Comparison of ENCODE assay signal across 15 mouse cellular contexts in the genomic region with DNA sequence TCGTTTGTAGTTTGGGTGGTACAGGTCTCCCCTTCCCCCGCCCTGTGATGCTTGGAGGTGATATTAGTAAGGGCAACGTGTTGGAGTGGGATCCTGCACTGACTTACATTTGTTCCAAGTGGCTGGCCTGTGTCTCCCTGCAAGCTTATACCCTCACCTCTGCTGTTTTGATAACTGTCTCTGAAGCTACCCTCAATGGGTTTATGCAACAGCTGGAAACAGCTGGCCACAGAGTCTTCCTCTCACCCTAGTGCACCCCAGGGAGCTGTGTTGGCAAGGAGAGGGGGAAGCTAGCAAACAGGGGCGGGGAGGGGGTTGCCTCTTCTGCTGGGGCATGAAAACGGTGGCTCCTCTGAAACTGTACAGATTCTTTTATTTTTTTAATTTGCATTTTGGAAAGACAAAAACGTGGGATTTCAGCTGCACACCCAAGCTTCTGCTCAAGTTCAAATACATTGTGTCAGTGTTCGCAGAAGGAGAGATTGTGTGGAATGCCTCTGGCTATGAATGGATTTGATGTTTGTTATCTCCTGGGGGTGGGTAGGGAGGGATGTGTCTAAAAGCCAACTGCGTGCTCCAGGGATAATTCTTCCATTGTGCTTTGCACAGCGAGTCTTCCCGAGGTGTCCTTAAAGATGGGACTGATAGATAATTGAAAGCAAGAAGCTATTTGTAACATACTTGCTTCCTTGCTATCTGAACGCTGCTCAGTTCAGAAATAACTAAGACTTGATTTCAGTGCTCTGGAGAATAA.
A peak's percentile ranks its signal among the peaks of the same experiment; 100 is the strongest.
DNase-seq lines count a peak whose midpoint lies in the region; ATAC-seq lines count a peak whose summit lies in the region.
"Had no signal": no experiment of that assay in that cellular context is flagged by ENCODE, and none has a peak within 500 bp of the region (broad histone marks: within the 10 kb centered on the region; RNA-seq: fewer than 3 reads in every experiment).

No protein-coding gene starts in this region.

- no peaks in the 10 kb centered on the region for H3K9me3 ChIP-seq in heart, embryonic 12.5 days (replicated peaks)
- H3K9me3 ChIP-seq in kidney, embryonic 15.5 days (replicated peaks) = no peaks in the 10 kb centered on the region
- H3K9me3 ChIP-seq in forebrain, embryonic 15.5 days = no peaks in the 10 kb centered on the region
- H3K9me3 ChIP-seq in neural tube, embryonic 14.5 days (ENCODE audit: control insufficient read depth, low read length) = no peaks in the 10 kb centered on the region

- peak; percentile 97 for DNase-seq in heart, adult 11 months
- DNase-seq in kidney, adult 18-20 months = no peak
- DNase-seq in spleen, postnatal 36 days (ENCODE audit: low spot score in 2 of 2) = no peak
- DNase-seq: cerebellum, postnatal 25 days; gastrocnemius, postnatal 10 days; thymus, postnatal 36 days had no signal

- H3K27me3 ChIP-seq in heart, embryonic 12.5 days (replicated peaks) = no peaks in the 10 kb centered on the region; the same call in 1 of the 2 replicates
- no peaks in the 10 kb centered on the region for H3K27me3 ChIP-seq in kidney, embryonic 15.5 days
- no peaks in the 10 kb centered on the region for H3K27me3 ChIP-seq in forebrain, embryonic 15.5 days
- H3K27me3 ChIP-seq in neural tube, embryonic 14.5 days (ENCODE audit: control insufficient read depth, insufficient read depth, low read length) = no peaks in the 10 kb centered on the region

- H3K9ac ChIP-seq in heart, embryonic 12.5 days = no peak overlapping the region
- H3K9ac ChIP-seq in kidney, embryonic 15.5 days = no peak overlapping the region
- H3K9ac ChIP-seq in forebrain, embryonic 15.5 days (replicated peaks) = no peak overlapping the region
- H3K9ac ChIP-seq in neural tube, embryonic 14.5 days (replicated peaks; ENCODE audit: low read depth, low read length) = no peak overlapping the region
- H3K9ac ChIP-seq: liver, embryonic 14.5 days had no signal

- no peak overlapping the region for H3K4me2 ChIP-seq in heart, embryonic 12.5 days
- H3K4me2 ChIP-seq in kidney, embryonic 15.5 days = no peak overlapping the region
- no peak overlapping the region for H3K4me2 ChIP-seq in forebrain, embryonic 15.5 days (replicated peaks)
- H3K4me2 ChIP-seq in neural tube, embryonic 14.5 days (ENCODE audit: low read depth, low read length) = no peak overlapping the region

- H3K4me3 ChIP-seq in heart, embryonic 12.5 days = no peak overlapping the region
- no peak overlapping the region for H3K4me3 ChIP-seq in kidney, embryonic 15.5 days (replicated peaks)
- no peak overlapping the region for H3K4me3 ChIP-seq in forebrain, embryonic 15.5 days
- H3K4me3 ChIP-seq in neural tube, embryonic 14.5 days (ENCODE audit: low read depth, low read length) = no peak overlapping the region
- H3K4me3 ChIP-seq: myocyte had no signal

- no peak overlapping the region for H3K27ac ChIP-seq in heart, embryonic 12.5 days (ENCODE audit: poor library complexity, severe bottlenecking)
- no peak overlapping the region for H3K27ac ChIP-seq in kidney, embryonic 15.5 days
- H3K27ac ChIP-seq in forebrain, embryonic 15.5 days (replicated peaks) = no peak overlapping the region
- H3K27ac ChIP-seq in neural tube, embryonic 14.5 days (ENCODE audit: low read depth, low read length) = no peak overlapping the region
- H3K27ac ChIP-seq: liver, embryonic 14.5 days; macrophage had no signal

- H3K36me3 ChIP-seq in heart, embryonic 12.5 days = no peaks in the 10 kb centered on the region
- no peaks in the 10 kb centered on the region for H3K36me3 ChIP-seq in kidney, embryonic 15.5 days
- H3K36me3 ChIP-seq in forebrain, embryonic 15.5 days = no peaks in the 10 kb centered on the region
- H3K36me3 ChIP-seq in neural tube, embryonic 14.5 days (ENCODE audit: control insufficient read depth, insufficient read depth, low read length) = no peaks in the 10 kb centered on the region

- 35% methylated on average over 11 of the region's 11 CpGs for WGBS in heart, embryonic 12.5 days
- 49% methylated on average over 11 of the region's 11 CpGs for WGBS in kidney, embryonic 15.5 days
- 32% methylated on average over 11 of the region's 11 CpGs for WGBS in forebrain, embryonic 15.5 days
- 26% methylated on average over 11 of the region's 11 CpGs for WGBS in neural tube, embryonic 14.5 days

- H3K4me1 ChIP-seq in heart, embryonic 12.5 days (replicated peaks) = peaks cover 19% of the 10 kb centered on the region
- peaks cover 24% of the 10 kb centered on the region for H3K4me1 ChIP-seq in kidney, embryonic 15.5 days
- H3K4me1 ChIP-seq in forebrain, embryonic 15.5 days = peaks cover 24% of the 10 kb centered on the region
- peaks cover 20% of the 10 kb centered on the region for H3K4me1 ChIP-seq in neural tube, embryonic 14.5 days (ENCODE audit: control insufficient read depth, insufficient read depth, low read length)

- no peak for ATAC-seq in heart, embryonic 12.5 days (ENCODE audit: insufficient number of reproducible peaks, low FRiP score)
- 0 out of 2 replicates have a peak, but pooled peaks have one; percentile 12 for ATAC-seq in kidney, embryonic 15.5 days (replicated peaks; ENCODE audit: low FRiP score)
- 0 out of 2 replicates have a peak, but pooled peaks have one; percentile 7 for ATAC-seq in forebrain, embryonic 15.5 days (replicated peaks)
- peak; percentile 57; the same call in 1 of the 2 replicates for ATAC-seq in neural tube, embryonic 14.5 days (ENCODE audit: low read depth)
- no peak for ATAC-seq in cerebellum, adult (ENCODE audit: insufficient number of reproducible peaks, low FRiP score, low TSS enrichment)
- ATAC-seq: activated CD4-positive, CD25-positive, alpha-beta regulatory T cell, adult 4 months had no signal

Comparison
In these comparisons a context has a peak if more than half of its experiments do, and no peak if none do; other contexts are left out.
1. ATAC-seq: peak in kidney, embryonic 15.5 days (single experiment), forebrain, embryonic 15.5 days (single experiment) and neural tube, embryonic 14.5 days (single experiment); none in heart, embryonic 12.5 days (single experiment) and cerebellum, adult (single experiment).